Mouse (Mus musculus) erythroblast, embryonic 14.5 days (primary cell): Measurements from ENCODE around the gene Cd37. TPM values are rescaled to one million over a fixed set of nuclear protein-coding genes. Genes with fewer than 3 reads are reported as not detected.
"Not testable (repeated sequence)": the region's sequence is repeated elsewhere in the genome, so short reads cannot be mapped to it uniquely, and the experiment has no call there.

Source experiments
- H3K27me3 ChIP-seq: 2 replicates; pipeline ENCODE4 v1.6.1; 2012; ENCODE audit warnings: inconsistent platforms; ENCODE audit not compliant: control insufficient read depth
- H3K36me3 ChIP-seq: 2 replicates; pipeline ENCODE4 v1.6.1; 2012; ENCODE audit warnings: mild to moderate bottlenecking, inconsistent platforms; ENCODE audit not compliant: control insufficient read depth
- H3K4me1 ChIP-seq: 2 replicates; pipeline ENCODE4 v1.6.1; 2012; ENCODE audit warnings: inconsistent platforms; ENCODE audit not compliant: control insufficient read depth
- H3K4me3 ChIP-seq: replicated peaks from 2 replicates; pipeline ENCODE3; 2012; ENCODE audit warnings: moderate library complexity, mild to moderate bottlenecking, inconsistent platforms
- H3K9me3 ChIP-seq: 2 replicates; pipeline ENCODE4 v1.6.1; 2012; ENCODE audit warnings: low read length, inconsistent platforms, mixed read lengths; ENCODE audit not compliant: control insufficient read depth
- GATA1 ChIP-seq: IDR thresholded peaks from 2 replicates; pipeline ENCODE4 v1.6.1; 2012; ENCODE audit warnings: low read length, inconsistent platforms, mixed read lengths
- TAL1 ChIP-seq: IDR thresholded peaks from 3 replicates; pipeline ENCODE4 v1.6.1; 2012; ENCODE audit warnings: low read length, inconsistent platforms, mixed read lengths
- polyA plus RNA-seq: library from polyadenylated mRNA; stranded (reverse); fragments of >175 nt; gene quantifications from 2 replicates; pipeline ENCODE4 v1.2.3, GENCODE M21; 2012

The Cd37 gene
- polyA plus RNA-seq, 1 experiment = 0.70 TPM

DNA sequence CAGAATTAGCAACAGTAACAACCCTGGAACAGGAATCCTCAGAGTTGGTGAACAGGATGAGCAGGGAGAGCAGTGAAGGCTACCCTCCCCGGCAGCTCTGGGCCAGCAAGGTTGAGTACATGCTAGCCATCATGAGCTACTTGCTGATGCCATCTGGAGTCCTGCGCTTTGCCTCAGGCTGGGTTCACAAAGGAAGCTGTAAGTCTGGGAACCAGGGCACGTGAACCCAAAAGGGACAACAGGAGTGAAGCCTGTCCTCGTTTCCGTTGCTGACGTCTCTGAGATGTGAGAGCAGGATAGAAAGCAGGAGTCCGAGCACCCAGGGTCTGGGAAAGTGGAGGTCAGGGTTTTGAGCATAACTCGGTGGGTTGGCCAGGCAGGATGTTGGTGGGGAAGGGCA lies 20.4 kb upstream of the Cd37 start:
- Histone ChIP-seq H3K36me3 (no peaks in the 10 kb centered on the region), H3K27me3 (no peaks in the 10 kb centered on the region; the same call in none of the 2 replicates), H3K4me3 (no peak overlapping the region), H3K4me1 (no peaks in the 10 kb centered on the region), H3K9me3 (no peaks in the 10 kb centered on the region)
- TF ChIP-seq GATA1 (no peak), TAL1 (no peak)

DNA sequence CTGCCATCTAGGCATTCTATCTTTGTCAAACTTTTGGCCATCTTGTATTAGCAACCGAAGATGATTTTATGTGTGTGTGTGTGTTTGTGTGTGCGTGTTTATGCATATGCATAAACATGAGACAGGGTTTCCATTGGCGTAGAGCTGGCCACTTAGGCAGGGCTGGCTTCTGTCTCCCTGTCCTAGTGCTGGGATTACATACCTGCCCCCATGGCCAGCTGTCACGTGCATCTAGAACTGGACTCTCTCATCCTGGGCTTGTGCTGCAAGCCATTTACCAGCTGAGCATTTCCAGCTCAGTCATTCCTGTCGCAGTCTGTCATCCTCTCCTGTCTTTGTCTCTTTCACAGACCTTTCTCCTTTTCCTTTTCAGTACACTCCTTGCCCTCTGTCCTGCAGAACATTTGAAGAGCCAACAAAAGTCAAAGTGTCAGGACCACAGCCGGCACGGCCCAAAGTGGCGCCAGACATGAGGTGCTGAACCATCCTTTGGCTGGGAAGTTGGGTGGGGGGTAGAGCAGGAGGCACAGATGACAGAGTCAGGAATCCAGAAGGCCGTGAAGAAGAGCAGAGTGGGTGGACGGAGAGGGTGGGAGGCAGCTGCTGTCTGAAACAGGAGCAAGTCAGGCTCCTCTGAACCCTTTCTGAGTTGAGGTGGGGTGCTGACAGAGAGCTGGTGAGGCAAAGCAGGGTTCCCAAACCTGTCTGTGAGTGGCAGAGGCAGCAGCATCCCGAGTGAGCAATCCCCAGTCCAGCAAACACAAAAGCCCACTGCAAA lies 18.3 kb upstream of the Cd37 start:
- no peaks in the 10 kb centered on the region for H3K9me3 ChIP-seq
- no peaks in the 10 kb centered on the region for H3K4me1 ChIP-seq
- TF ChIP-seq TAL1 (no peak), GATA1 (no peak)
- H3K27me3 ChIP-seq = no peaks in the 10 kb centered on the region; the same call in none of the 2 replicates
- no peak overlapping the region for H3K4me3 ChIP-seq
- no peaks in the 10 kb centered on the region for H3K36me3 ChIP-seq

DNA sequence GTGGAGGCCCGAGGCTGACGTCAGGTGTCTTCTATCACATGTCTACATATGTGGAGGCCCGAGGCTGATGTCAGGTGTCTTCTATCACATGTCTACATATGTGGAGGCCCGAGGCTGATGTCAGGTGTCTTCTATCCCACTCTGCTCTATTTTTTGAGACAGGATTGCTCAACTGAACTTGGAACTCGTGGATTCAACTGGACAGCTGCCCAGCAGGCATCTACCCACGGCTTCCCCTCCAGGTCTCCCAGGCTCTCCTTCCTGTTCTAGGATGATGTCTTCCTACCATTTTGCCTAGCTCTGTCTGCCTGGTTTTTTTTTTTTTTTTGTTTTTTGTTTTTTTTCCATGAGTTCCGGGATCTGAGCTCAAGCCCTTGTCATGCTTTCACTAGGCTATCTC lies 16.9 kb upstream of the Cd37 start:
- not testable (repeated sequence) for H3K9me3 ChIP-seq, H3K36me3 ChIP-seq, H3K4me3 ChIP-seq, H3K27me3 ChIP-seq, H3K4me1 ChIP-seq

DNA sequence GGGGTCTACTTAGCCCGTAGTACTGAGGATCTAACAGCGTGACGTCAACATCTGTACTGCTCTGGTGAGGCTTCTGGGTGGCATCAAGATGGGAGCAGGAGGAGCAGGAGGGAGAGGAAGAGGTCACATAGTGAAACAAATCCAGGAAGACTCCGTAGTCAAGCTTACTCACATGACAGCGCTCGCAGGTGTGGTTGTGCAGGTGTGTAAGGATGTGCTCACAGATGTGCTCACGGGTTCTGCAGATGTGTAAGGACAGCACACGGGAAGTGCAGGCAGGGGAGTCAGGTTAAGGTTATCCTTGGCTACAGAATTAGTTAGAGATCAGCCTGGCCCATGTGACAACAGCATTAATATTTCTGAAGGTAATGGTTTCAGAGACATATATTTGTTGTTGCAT lies 14.9 kb upstream of the Cd37 start:
- Histone ChIP-seq H3K36me3 (no peaks in the 10 kb centered on the region), H3K27me3 (no peaks in the 10 kb centered on the region; the same call in none of the 2 replicates), H3K9me3 (no peaks in the 10 kb centered on the region), H3K4me3 (no peak overlapping the region), H3K4me1 (no peaks in the 10 kb centered on the region)
- TF ChIP-seq TAL1 (no peak), GATA1 (no peak)

DNA sequence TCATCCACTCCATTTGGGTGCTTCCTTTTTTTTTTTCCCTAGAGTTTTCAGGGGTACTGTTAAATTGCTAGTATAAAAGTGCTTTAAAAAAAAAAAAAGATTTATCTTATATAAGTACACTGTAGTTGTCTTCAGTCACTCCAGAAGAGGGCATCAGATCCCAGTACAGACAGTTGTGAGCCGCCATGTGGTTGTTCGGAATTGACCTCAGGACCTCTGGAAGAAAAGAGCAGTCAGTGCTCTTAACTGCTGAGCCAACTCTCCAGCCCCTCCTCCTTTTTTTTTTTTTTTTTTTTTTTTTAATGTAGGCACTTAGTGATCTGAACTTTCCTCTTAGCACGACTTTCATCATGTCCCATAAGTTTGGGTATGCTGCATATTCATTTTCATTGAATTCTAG lies 8.8 kb upstream of the Cd37 start:
- Histone ChIP-seq H3K27me3 (no peaks in the 10 kb centered on the region), H3K36me3 (no peaks in the 10 kb centered on the region), H3K9me3 (no peaks in the 10 kb centered on the region), H3K4me1 (no peaks in the 10 kb centered on the region), H3K4me3 (no peak overlapping the region)
- TF ChIP-seq TAL1 (no peak), GATA1 (no peak)

DNA sequence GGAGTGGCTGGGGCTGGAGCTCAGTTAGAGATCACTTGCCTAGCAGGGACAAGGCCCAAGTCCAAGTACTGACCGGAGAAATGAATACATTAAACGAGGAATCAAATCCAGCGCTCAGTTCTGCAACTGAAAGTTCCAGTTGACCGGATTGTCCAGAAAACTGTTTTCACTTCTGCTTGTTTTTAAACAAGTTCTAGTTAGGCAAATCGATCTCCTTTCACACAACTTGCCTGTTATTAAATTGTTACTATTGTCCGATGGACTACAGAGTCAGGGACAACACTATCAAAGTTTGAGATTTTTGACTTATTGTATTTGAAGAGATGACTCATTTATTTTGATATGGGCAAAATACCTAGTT lies 2.5 kb upstream of the Cd37 start:
- no peaks in the 10 kb centered on the region for H3K36me3 ChIP-seq
- H3K9me3 ChIP-seq = no peaks in the 10 kb centered on the region
- H3K27me3 ChIP-seq = peaks cover 9% of the 10 kb centered on the region
- TF ChIP-seq TAL1 (no peak), GATA1 (no peak)
- peaks cover 23% of the 10 kb centered on the region for H3K4me1 ChIP-seq
- no peak overlapping the region for H3K4me3 ChIP-seq

DNA sequence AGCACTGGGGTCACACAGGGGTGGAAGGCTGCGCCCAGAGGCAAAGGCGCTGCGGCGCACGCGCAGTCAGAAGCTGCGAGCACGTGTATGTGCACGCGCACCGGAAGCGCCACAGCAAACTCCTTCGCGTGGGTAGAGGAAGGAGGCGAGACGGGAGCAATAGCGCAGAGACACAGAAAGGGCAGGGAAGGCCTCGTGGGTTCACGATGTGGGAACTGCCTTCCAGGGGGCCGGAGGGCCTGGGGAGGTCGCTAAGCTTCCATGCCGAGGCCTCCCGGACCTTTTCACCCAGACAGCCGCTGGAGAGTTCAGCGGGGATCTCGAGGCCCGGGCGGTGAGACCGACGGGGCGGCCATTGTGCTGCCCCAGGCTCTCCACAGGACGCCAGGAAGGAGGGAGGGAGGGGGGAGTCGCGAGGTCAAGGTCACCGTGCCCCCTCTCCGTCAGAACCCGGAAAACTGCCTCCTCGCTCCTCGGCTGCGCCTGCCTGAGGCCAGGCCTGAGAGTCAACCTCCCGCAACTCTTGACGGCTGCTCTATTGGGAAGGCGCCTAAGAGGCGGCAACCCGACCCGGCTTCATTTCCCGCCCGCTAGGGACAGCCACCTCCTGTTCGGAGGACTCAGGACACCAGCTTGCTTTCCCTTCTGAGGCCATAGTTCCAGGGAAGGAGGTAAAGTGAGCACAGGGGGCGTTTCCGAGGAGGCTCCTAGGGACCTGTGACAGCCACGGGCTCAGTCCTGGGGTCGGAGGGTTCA lies 1.9 kb upstream of the Cd37 start, which contains the start of gene Slc6a16:
TSS of gene Slc6a16 (plus strand) at position 453 of the 756 bp plus-strand sequence.
- Histone ChIP-seq H3K4me1 (peaks cover 23% of the 10 kb centered on the region), H3K9me3 (no peaks in the 10 kb centered on the region), H3K4me3 (no peak within 1 kb of the TSS), H3K36me3 (no peaks in the 10 kb centered on the region), H3K27me3 (peaks cover 12% of the 10 kb centered on the region)
- TF ChIP-seq TAL1 = no peak
- no peak for TF ChIP-seq GATA1

DNA sequence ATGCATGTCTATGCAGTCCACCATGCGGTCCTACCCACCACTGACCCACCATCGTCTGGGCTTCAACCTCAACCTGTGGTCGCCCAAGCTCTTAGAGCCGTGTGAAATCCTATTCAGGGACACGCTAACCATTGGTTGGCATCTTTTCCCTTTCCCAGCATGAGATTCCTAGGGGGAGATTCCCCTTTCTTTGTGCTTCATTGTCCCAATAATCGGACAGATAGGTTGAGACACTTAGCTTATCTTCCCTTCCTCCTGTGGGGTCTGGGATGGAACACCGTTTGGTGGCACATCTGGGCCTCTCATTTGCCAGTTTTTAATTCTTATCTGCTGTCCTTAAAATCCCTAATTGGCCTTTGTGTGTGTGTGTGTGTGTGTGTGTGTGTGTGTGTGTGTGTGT lies 1.2 kb upstream of the Cd37 start:
- H3K27me3 ChIP-seq = peaks cover 17% of the 10 kb centered on the region
- no peaks in the 10 kb centered on the region for H3K9me3 ChIP-seq
- TF ChIP-seq GATA1 = no peak
- TF ChIP-seq TAL1 = no peak
- H3K4me1 ChIP-seq = peaks cover 28% of the 10 kb centered on the region
- no peak overlapping the region for H3K4me3 ChIP-seq
- no peaks in the 10 kb centered on the region for H3K36me3 ChIP-seq
